Mouse (Mus musculus) thymus, postnatal 4 days (tissue): Measurements from ENCODE around the gene Dlg1.

Source experiments
- DNase-seq: peaks from one replicate; pipeline ENCODE4 v3.0.0; 2021

Gene Dlg1

DNA sequence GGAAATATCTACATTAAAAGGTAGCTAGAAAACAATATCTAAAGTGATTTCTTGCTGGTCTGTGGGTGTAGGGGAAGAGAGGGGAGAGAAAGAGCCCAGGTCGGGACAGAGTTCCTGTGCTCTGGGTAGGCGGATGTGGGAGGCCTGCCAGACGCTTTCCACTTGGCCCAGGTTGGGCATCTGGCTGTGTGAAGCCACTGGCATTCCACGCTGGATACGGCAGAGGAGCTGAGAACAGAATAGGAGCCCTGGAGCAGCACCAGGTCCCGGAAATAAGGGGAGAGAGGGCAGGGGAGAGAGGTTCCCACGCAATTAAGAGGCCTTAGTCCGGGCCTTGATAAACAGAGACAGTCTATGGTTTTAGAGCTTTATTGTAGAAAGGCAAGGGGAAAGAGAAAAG lies 77.0 kb downstream of the Dlg1 start:
- no peak for DNase-seq

DNA sequence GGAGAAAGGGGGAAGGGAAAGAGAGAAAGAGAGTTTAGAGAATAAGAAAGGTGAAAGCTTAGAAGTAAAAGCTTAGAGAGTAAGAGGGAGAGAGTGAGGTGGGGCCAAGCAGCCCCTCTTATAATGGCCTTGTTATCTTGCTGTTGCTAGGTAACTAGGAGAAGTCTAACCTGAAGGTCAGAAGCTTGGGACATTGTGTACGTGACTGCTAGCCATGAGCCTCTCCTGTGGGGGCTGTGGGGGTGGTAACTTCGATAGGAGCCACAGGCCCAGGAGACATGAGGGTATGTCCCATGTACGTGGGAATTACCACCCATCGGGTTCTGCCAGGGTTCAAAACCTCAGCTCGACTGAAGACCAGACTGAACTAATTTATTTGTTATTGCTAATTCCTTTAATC lies 77.5 kb downstream of the Dlg1 start:
- no peak for DNase-seq

DNA sequence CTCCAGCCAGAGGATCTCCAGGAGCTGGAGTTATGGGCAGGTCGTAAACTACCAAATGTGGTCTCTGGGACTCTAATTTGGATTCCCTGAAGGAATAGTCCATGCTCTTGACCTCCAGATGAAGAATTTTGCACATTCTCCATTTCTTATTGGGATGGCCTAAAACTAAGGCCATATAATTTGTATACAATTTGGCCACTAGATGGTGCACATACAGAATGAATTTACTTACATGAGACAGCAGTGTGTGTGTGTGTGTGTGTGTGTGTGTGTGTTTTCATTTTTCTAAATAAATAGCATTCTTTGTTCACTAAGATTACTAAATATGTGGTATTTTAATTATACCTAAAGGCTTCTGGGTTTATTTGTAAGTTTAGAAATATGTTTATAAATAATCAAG lies 87.3 kb downstream of the Dlg1 start:
- DNase-seq, result peak; percentile 16

DNA sequence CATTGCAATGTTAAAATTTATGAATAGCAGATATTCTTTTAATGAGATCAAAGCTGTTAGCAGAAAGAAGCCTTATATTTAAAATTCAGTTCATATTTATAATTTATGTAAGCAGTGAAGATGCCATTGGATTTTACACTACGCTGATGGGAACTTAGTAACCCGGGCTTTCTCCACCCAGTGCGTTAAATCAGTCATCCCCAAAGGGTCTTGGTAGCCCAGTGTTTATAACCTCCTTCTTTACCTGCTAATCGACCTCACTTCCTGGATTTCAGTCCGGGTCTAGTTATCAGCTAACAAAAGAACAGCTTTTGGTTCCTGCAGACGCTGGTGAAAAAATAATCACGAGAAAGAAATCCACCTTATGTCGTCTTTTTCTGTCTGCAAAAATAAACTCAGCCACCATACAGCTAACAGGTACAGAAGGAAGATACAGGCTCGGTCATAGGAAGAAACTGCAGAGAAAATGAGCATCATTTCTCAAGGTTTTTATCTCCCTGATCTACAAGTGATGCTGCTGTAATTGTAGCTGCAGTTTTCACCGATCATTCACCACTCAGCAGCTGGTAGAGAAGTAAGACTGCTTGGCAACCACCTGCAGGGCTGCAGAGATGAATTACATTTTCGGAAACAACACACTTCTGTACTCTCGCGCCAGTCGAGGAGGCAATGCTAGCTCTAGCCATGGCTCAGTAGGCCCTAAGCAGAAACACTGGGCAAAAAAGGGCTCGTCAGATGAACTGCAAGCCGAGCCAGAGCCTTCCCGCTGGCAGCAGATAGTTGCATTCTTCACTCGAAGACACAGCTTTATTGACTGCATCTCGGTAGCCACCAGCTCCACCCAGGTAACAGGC lies 91.2 kb downstream of the Dlg1 start:
- DNase-seq, result no peak

DNA sequence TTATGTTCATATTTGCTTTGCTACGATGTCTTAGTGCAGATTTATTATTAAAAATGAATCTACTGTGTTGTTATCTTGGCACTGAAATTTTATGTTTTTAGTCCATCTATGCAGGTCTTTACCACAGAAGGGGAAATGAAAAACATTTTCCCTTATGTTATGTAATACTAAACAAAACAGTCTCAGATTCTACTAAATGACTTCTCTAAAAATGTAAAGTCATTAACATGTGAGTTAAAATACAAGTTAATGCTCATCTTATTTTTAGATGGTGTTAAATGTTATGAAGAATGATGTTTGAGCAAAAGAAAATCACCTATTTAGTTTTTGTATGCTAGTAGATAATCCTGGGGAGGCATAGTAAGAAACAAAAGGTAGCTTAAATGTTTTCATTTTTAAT lies 91.8 kb downstream of the Dlg1 start:
- no peak for DNase-seq

- DNase-seq, result no peak
These were observed 93.2 kb downstream of the Dlg1 start for GRCm38 (mm10) chr16:31756436-31756835.

DNA sequence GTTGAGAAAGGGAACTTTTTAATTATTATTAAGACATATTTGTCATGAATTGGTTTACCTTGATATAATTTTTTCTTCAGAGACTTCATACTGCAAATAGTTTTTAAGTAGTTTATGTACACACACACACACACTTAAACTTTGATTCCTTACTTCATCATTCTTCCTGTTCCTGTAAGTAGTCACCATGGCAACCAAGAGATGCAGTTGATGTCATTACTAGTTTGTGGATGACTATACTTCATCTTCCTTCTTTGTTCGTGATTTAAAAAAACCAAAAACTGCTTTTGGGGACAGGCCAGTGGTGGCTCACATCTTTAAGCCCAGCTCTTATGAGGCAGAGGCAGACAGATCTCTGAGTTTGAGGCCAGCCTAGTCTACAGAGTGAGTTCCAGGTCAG lies 94.4 kb downstream of the Dlg1 start:
- no peak for DNase-seq

DNA sequence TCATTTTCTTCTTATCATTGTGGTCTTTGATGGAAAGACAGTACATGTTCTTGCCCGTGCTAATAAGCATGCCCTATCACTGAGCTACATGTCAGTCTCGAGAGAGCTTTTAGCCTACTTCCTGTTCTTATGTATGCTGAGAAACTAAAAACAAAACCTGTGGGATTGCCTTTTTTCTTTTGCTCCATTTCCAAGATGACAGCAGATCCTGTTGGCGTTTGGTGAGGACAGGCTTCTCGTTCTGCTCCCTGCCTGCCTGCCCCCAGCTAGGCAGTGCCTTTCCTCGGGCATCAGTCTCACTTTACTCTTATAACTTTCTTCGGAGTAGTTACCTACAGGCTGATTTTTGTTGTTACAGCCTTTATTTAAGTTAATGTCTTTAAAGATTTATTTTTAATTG lies 96.2 kb downstream of the Dlg1 start:
- DNase-seq, result no peak

DNA sequence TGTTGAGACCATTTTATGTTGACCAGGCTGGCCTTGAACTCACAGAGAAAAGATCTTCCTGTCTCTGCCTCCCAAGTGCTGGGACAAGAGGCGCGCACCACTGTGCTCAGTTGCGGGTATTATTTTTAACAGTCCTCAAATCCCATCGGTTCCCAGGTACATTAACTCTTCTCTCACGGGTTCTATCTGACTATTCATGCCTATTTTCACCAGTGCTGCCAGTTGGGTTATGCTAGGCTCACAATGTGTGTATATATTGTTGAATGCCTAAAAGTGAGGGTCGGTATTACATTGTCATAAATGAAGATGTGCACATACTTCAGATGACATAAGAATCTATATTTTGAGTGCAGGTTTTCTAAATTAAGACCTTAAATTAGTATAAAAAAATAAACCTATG lies 103.1 kb downstream of the Dlg1 start:
- no peak for DNase-seq

DNA sequence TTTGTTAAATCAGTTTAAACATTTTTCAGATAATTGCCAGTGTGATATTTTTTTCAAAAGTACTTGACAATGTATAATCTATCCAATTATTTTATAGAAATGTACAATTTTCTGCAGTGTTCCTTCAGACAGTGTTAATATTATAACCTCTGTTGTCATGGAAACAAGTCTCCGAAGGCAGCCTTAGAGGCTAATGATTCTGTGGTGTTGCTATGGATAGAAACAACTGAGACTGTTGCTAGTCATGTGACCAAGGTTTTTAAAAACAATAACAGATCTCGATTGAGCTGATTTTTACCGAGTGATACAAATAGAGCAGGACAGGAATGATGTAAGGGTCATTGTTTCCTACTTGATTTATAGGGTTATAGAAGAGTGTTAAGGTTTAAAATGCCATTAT lies 103.5 kb downstream of the Dlg1 start:
- no peak for DNase-seq

- DNase-seq, result no peak
These were observed 112.7 kb downstream of the Dlg1 start for GRCm38 (mm10) chr16:31775924-31776323.

- no peak for DNase-seq
These were observed 117.8 kb downstream of the Dlg1 start for GRCm38 (mm10) chr16:31781015-31781414.

GRCm38 (mm10) chr16:31790056-31790455 lies 126.8 kb downstream of the Dlg1 start:
- no peak for DNase-seq

DNA sequence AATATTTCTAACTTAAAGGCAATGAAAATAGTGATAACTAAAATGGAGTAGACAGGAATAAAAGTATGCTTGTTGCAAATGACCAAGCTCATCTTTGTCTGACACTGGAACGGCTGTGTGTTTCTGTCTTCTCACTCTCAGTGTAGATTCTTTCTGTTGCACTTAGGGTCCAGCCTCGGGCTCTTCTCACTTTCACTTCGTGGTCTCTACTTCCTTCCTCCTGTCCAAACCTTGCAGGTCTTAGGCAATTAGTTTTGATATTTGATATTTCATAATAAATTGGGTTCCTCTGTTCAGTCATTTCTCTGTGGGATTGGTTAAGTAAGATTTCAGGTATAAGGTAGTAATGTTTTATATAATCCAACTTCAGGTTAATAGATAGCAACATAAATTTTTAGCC lies 140.4 kb downstream of the Dlg1 start:
- DNase-seq, result no peak

- no peak for DNase-seq
These were observed 162.8 kb downstream of the Dlg1 start for GRCm38 (mm10) chr16:31826049-31826448.

DNA sequence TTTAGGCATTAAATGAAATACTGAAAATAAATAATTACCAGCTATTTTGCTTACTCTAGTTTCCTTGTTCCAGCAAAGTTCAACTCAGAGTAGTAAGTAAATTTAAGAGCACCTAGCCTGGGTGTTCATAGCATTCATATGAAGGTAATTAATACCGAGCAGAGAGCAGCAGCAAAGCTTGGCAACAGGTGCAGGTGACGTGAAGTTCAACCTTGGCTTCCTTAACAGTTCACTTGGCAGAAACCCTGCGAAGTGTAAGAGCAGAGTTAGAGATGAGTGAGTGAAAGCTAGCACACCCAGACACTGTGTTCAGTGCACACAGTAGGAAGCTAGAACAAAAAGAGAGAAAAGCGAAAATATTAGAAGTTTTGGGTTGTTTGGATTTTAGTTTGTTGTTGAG lies 167.5 kb downstream of the Dlg1 start:
- DNase-seq, result no peak

DNA sequence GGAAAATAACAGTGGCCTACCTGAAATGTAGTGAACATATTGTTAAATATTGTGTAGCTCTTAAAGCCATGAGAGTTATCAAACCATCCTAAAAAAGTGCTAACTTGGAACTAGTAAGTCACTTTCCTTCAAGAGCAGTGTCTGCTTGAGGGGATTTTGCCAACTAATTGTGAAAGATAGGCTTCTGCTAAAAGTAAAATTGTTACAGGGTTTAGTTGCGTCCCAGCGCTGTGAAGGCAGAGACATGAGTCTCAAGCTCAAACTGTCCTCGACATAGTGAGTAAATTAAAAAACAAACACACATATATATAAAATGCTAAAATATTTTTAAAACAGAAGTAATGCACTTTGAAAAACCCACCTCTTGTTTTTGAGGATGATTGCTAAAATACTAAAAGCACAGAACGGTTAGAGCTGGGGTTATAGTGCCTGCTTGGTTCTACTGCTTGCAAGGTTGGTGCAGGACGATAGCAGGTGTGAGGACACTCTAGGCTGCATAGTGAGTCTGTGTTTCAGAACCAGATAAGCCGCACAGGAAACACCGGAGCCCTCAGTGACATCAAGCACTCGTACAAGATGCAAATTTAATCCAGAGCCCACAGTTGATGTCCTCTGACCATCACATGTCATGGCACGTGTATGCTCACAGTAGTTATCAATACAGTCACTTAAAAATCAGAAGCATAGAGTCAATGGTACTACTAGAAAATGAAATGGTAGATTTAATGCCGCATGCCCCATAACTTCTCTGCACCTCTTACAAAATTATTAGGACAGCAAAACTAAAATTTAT lies 169.6 kb downstream of the Dlg1 start:
- no peak for DNase-seq

GRCm38 (mm10) chr16:31834011-31834584 lies 170.9 kb downstream of the Dlg1 start:
- DNase-seq, result no peak

- DNase-seq, result no peak
These were observed 171.5 kb downstream of the Dlg1 start for GRCm38 (mm10) chr16:31834662-31835318.

DNA sequence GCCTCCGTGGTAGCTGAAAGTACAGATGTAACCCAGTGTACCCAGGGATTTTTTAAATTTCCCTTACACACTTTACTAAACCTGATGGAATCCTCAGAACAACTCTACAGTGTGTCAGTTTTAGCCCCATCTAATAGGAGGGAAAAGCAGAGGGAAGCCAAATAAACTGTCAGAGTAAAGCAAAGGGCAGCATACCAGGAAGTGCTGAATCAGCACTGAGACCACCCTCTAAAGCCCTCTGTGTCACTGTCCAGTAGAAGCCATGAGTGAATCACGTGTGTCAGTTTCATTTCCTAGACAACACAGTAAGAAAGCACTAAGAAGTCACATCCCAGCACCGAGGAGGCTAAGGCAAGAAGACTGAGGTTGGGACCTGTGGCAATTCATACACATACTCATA lies 174.1 kb downstream of the Dlg1 start:
- DNase-seq, result no peak

- no peak for DNase-seq
These were observed 181.0 kb downstream of the Dlg1 start for GRCm38 (mm10) chr16:31844246-31844645.

- no peak for DNase-seq
These were observed 183.5 kb downstream of the Dlg1 start for GRCm38 (mm10) chr16:31846763-31847162.

DNA sequence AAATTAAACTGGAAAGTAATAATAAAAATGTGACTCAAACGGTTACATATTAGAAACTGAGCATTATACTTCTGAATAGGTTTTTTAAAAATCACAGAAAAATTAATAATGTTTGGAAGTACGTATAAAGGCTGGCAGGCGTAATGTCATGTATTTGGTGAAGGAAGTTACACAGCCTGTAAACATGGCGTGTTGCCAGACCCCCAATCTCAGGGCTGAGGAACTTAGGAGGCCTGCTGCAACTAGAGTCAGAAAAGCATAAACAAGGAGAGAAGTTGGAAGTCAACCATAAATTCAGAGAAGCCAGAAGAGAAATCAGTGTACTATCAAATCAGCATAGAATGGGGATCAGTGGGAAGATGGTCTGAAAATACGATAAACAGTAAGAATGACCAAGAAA lies 200.7 kb downstream of the Dlg1 start:
- no peak for DNase-seq
